Mouse (Mus musculus) embryonic facial prominence, embryonic 10.5 days (tissue): ENCODE data around the gene Mllt10. TPM values are rescaled to one million over a fixed set of nuclear protein-coding genes. Genes with fewer than 3 reads are reported as not detected.

Source experiments
- DNase-seq: peaks from one replicate; pipeline ENCODE4 v3.0.0-alpha.2; 2017; ENCODE audit warnings: low spot score
- H3K27ac ChIP-seq: fragments of 300-500 bp; sonication (generic); replicated peaks from 2 replicates; pipeline ENCODE4 v1.5.1; 2016; ENCODE audit warnings: mild to moderate bottlenecking
- H3K27me3 ChIP-seq: fragments of 300-500 bp; sonication (generic); replicated peaks from 2 replicates; pipeline ENCODE4 v1.6.1; 2016; ENCODE audit warnings: low read depth, mild to moderate bottlenecking; ENCODE audit not compliant: poor library complexity, severe bottlenecking
- H3K36me3 ChIP-seq: fragments of 300-500 bp; sonication (generic); replicated peaks from 2 replicates; pipeline ENCODE4 v1.6.1; 2016; ENCODE audit warnings: mild to moderate bottlenecking, moderate library complexity
- H3K4me1 ChIP-seq: fragments of 300-500 bp; sonication (generic); 2 replicates; pipeline ENCODE4 v1.6.1; 2016
- H3K4me3 ChIP-seq: fragments of 300-500 bp; sonication (generic); 2 replicates; pipeline ENCODE4 v1.5.1; 2016; ENCODE audit warnings: mild to moderate bottlenecking, moderate library complexity
- H3K9me3 ChIP-seq: fragments of 300-500 bp; sonication (generic); 2 replicates; pipeline ENCODE4 v1.6.1; 2016; ENCODE audit warnings: mild to moderate bottlenecking
- WGBS: fragments of 180-500 bp; shearing (Covaris S2); methylation state at CpG from one replicate; pipeline ENCODE4 v1.1.7; 2016; 5-methylcytosine and 5-hydroxymethylcytosine counted together
- polyA plus RNA-seq: library from polyadenylated mRNA; unstranded; fragments of >200 nt; fragmentation: Nextera tagmentation; extraction: Ambion mirVana; gene quantifications from 2 replicates; pipeline ENCODE4 v1.2.1, GENCODE M21; 2016

Gene Mllt10
- polyA plus RNA-seq, 1 experiment from 2014 or later = 65.5 TPM

- Histone ChIP-seq H3K4me1 (peaks cover 53% of the 10 kb centered on the region), H3K27me3 (no peaks in the 10 kb centered on the region), H3K9me3 (no peaks in the 10 kb centered on the region), H3K27ac (peak overlapping the region; percentile 99), H3K4me3 (peak overlapping the region; percentile 79), H3K36me3 (no peaks in the 10 kb centered on the region)
- WGBS = 15% methylated on average over 9 of the region's 9 CpGs
- no peak for DNase-seq
Measured at GRCm38 (mm10) chr2:18058146-18058708, 3.2 kb downstream of the Mllt10 start.

GRCm38 (mm10) chr2:18059063-18059462 is 4.0 kb downstream of the Mllt10 start:
- no peak for DNase-seq
- 37% methylated on average over 2 of the region's 2 CpGs for WGBS
- H3K36me3 ChIP-seq = no peaks in the 10 kb centered on the region
- H3K27ac ChIP-seq = peak overlapping the region; percentile 99
- H3K27me3 ChIP-seq = no peaks in the 10 kb centered on the region
- no peaks in the 10 kb centered on the region for H3K9me3 ChIP-seq
- peak overlapping the region; percentile 79 for H3K4me3 ChIP-seq
- H3K4me1 ChIP-seq = peaks cover 48% of the 10 kb centered on the region

GRCm38 (mm10) chr2:18059891-18060290 is 4.9 kb downstream of the Mllt10 start:
- H3K9me3 ChIP-seq = no peaks in the 10 kb centered on the region
- DNase-seq = no peak
- 0 out of 2 replicates have a peak overlapping the region, but pooled peaks have one; percentile 11 for H3K27ac ChIP-seq
- H3K4me1 ChIP-seq = peaks cover 44% of the 10 kb centered on the region
- H3K27me3 ChIP-seq = no peaks in the 10 kb centered on the region
- WGBS = 76% methylated on average over 1 of the region's 1 CpGs
- no peaks in the 10 kb centered on the region for H3K36me3 ChIP-seq
- H3K4me3 ChIP-seq = no peak overlapping the region

- Histone ChIP-seq H3K27ac (peak overlapping the region; percentile 69), H3K4me3 (no peak overlapping the region; the same call in 1 of the 2 replicates), H3K27me3 (no peaks in the 10 kb centered on the region), H3K4me1 (peaks cover 45% of the 10 kb centered on the region), H3K36me3 (no peaks in the 10 kb centered on the region), H3K9me3 (no peaks in the 10 kb centered on the region)
- WGBS = 65% methylated on average over 1 of the region's 1 CpGs
- no peak for DNase-seq
Measured at GRCm38 (mm10) chr2:18060396-18060795, 5.4 kb downstream of the Mllt10 start.

GRCm38 (mm10) chr2:18063763-18064251 is 8.8 kb downstream of the Mllt10 start:
- Histone ChIP-seq H3K36me3 (peaks cover 26% of the 10 kb centered on the region), H3K9me3 (no peaks in the 10 kb centered on the region), H3K4me3 (peak overlapping the region; percentile 92), H3K4me1 (peaks cover 50% of the 10 kb centered on the region), H3K27ac (peak overlapping the region; percentile 100), H3K27me3 (no peaks in the 10 kb centered on the region)
- no peak for DNase-seq
- WGBS = under 1% methylated on average over 18 of the region's 18 CpGs

GRCm38 (mm10) chr2:18064356-18064858 is 9.4 kb downstream of the Mllt10 start:
- Histone ChIP-seq H3K27me3 (no peaks in the 10 kb centered on the region), H3K4me3 (peak overlapping the region; percentile 92), H3K36me3 (peaks cover 27% of the 10 kb centered on the region), H3K4me1 (peaks cover 44% of the 10 kb centered on the region), H3K27ac (peak overlapping the region; percentile 100), H3K9me3 (no peaks in the 10 kb centered on the region)
- WGBS = 0% methylated on average over 58 of the region's 58 CpGs
- DNase-seq = peak; percentile 97

GRCm38 (mm10) chr2:18064941-18065707 is 10.1 kb downstream of the Mllt10 start:
- H3K4me3 ChIP-seq = peak overlapping the region; percentile 92
- H3K9me3 ChIP-seq = no peaks in the 10 kb centered on the region
- no peaks in the 10 kb centered on the region for H3K27me3 ChIP-seq
- peaks cover 39% of the 10 kb centered on the region for H3K4me1 ChIP-seq
- 0% methylated on average over 52 of the region's 85 CpGs for WGBS
- H3K27ac ChIP-seq = peak overlapping the region; percentile 100
- peaks cover 28% of the 10 kb centered on the region for H3K36me3 ChIP-seq
- peak; percentile 84 for DNase-seq

- Histone ChIP-seq H3K27ac (peak overlapping the region; percentile 100), H3K4me3 (peak overlapping the region; percentile 92), H3K27me3 (no peaks in the 10 kb centered on the region), H3K4me1 (peaks cover 34% of the 10 kb centered on the region), H3K36me3 (peaks cover 34% of the 10 kb centered on the region), H3K9me3 (no peaks in the 10 kb centered on the region)
- WGBS = 9% methylated on average over 6 of the region's 6 CpGs
- DNase-seq = no peak
Measured at GRCm38 (mm10) chr2:18065708-18066030, 10.6 kb downstream of the Mllt10 start.

- H3K4me1 ChIP-seq = peaks cover 32% of the 10 kb centered on the region
- DNase-seq = no peak
- peaks cover 40% of the 10 kb centered on the region for H3K36me3 ChIP-seq
- H3K27ac ChIP-seq = no peak overlapping the region
- H3K4me3 ChIP-seq = peak overlapping the region; percentile 92
- H3K27me3 ChIP-seq = no peaks in the 10 kb centered on the region
- H3K9me3 ChIP-seq = no peaks in the 10 kb centered on the region
Measured at GRCm38 (mm10) chr2:18066436-18066835, 11.4 kb downstream of the Mllt10 start.

- no peaks in the 10 kb centered on the region for H3K27me3 ChIP-seq
- DNase-seq = no peak
- H3K9me3 ChIP-seq = no peaks in the 10 kb centered on the region
- H3K27ac ChIP-seq = no peak overlapping the region
- peaks cover 58% of the 10 kb centered on the region for H3K36me3 ChIP-seq
- WGBS = 91% methylated on average over 4 of the region's 4 CpGs
- no peak overlapping the region for H3K4me3 ChIP-seq
- peaks cover 21% of the 10 kb centered on the region for H3K4me1 ChIP-seq
Measured at GRCm38 (mm10) chr2:18068071-18068796, 13.2 kb downstream of the Mllt10 start.

GRCm38 (mm10) chr2:18071947-18072346 is 16.9 kb downstream of the Mllt10 start:
- no peak overlapping the region for H3K27ac ChIP-seq
- H3K27me3 ChIP-seq = no peaks in the 10 kb centered on the region
- no peak overlapping the region for H3K4me3 ChIP-seq
- WGBS = 93% methylated on average over 2 of the region's 2 CpGs
- no peaks in the 10 kb centered on the region for H3K4me1 ChIP-seq
- DNase-seq = no peak
- peaks cover 83% of the 10 kb centered on the region for H3K36me3 ChIP-seq
- no peaks in the 10 kb centered on the region for H3K9me3 ChIP-seq

- Histone ChIP-seq H3K27me3 (no peaks in the 10 kb centered on the region), H3K27ac (no peak overlapping the region), H3K4me1 (no peaks in the 10 kb centered on the region), H3K4me3 (no peak overlapping the region), H3K36me3 (peaks cover 89% of the 10 kb centered on the region), H3K9me3 (no peaks in the 10 kb centered on the region)
- DNase-seq = no peak
- WGBS = 92% methylated on average over 2 of the region's 2 CpGs
Measured at GRCm38 (mm10) chr2:18080182-18080860, 25.3 kb downstream of the Mllt10 start.
